Mouse (Mus musculus) layer of hippocampus, postnatal 25 days (tissue): ENCODE measurements around the gene Rbfox3. TPM values are rescaled to one million over a fixed set of nuclear protein-coding genes. Genes with fewer than 3 reads are reported as not detected.

Source experiments
- DNase-seq, 2 experiments: peaks; one replicate each; pipeline ENCODE4 v3.0.0; 2022; ENCODE audit warnings: mixed read lengths in 2 of 2, low spot score in 1 of 2; ENCODE audit errors: extremely low spot score in 1 of 2
- total RNA-seq, 2 experiments: library from RNA; stranded (reverse); gene quantifications; 2 replicates each; pipeline ENCODE4 v1.2.3; 2021

The Rbfox3 gene
- total RNA-seq, 2 experiments from 2014 or later: 266 to 285 TPM

- DNase-seq: peak in 1 of 2 experiments; percentile 53
Observed at GRCm38 (mm10) chr11:118906824-118907470, 4.5 kb downstream of the Rbfox3 start.

DNA sequence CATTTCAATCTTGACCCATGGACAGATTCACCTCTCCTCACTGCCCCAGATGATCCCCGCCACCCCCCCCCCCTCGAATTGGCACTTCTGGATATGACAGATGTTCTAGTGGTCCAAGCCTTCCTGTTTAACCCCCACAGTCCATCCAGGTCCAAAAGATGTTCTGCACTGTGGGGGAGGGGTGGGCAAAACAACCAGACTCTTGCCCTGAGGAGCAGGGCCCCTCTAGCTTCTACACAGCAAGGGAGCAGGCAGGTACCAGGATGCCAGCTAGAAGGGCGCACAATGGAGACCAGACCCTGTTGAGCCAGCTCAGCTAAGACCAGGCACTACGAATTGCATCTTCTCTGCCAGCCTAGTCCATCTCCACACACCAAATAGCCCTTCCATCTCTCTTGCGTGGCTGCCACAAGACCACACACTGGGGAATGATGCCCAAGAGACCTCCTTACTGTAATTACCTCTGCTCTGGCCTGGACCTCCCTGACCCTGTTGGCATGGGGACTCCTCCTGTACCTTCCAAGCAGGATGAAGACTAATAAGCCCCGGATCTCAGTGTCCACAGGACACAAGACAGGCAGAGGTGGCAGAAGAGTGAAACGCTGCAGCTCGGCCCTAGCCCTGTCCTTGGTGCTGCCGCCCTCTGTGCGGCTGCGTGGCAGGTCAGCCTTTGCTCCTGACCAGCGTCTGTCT lies 5.1 kb downstream of the Rbfox3 start:
- DNase-seq: no peak

DNA sequence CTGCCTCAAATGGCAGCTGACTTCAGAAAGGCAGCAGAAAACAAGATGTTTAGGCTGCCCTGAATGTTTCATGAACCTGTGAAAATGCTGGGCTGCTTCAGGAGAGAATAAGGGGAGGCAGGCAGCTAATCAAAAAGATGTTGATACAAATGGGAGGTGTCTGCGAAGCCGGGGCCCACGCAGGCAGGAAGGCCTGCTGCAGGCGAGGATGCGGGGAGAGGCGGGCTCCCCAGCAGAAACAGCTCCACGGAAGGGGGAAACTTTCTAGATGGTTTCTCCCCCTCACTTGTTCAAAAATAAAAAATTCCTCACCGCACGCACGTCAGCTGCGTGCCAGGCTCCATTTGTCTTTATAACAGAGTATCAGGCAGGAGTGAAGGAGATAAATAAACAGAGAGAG lies 5.7 kb downstream of the Rbfox3 start:
- no peak for DNase-seq

GRCm38 (mm10) chr11:118904253-118904652 lies 7.1 kb downstream of the Rbfox3 start:
- DNase-seq: no peak

DNA sequence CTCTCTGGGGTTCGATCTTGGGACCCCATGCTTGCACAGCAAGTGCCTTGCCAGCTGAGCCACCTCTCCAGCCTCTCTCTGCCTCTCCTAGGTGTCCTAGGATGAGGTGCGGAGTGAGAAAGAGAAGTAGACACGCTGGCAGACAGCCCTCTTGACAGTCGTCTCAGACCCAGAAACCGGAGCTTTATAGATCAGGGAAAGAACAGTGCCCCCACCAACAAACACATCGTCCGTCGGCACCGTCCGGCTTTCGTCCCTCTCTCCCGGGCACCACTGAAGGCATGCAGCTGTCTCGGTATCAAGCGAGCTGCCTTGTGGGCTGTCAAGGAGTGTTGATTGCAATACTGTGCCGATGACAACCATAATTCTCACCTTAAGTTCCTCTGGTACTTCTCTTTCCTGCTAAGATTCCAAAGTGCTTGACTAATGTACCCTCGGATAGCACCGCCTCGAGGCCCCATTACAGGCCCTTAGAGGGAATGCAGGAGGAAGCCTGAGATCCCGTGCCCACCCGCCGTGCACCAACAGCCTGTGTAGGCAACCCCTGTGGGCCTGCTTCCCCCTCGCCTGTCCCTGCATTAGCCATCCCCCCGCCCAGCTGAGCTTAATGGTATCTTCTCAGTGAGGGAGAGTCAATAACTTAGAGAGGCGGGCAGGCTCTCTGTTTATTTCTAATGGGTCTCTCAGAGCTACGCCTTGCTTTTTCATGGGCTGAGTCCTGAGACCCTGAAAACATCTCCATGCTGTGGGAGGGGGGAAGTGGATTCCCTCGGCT lies 11.4 kb downstream of the Rbfox3 start:
- no peak for DNase-seq

GRCm38 (mm10) chr11:118898643-118899042 lies 12.8 kb downstream of the Rbfox3 start:
- DNase-seq: no peak

- no peak for DNase-seq
Observed at GRCm38 (mm10) chr11:118898156-118898555, 13.2 kb downstream of the Rbfox3 start.

DNA sequence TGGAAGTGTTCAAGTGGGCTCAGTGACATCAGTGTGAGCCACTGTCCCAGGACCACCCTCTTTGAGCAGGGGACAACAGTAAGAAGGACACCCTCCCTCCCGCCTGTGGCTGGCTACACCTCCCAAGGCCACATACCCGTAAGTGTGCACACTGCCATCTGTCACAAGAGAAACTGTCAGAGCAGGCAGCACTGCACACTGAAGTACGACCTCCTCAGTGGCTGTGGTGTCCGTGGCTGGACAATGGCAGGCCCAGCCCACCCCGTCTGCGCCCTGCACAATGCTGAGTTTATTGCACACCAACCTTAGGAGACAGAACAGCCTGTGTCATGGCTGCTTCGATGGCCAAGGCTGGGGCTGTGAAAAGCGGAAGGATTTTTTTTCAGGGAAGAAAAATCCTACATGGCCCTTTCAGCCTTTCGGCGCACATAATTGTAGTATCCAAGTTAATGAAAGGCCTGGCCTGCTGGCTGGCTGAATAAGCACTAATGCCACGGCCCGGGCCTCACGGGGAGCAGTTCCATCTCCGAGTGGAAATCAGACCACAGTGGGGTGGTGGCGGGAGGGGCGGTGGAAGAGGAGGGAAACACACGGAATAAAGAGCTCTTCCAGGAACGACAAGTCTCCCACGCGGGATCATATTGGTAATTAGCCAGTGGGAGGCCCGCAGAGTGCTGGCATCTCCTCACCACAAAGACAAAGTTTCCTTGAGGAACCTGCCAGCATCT lies 14.1 kb downstream of the Rbfox3 start:
- DNase-seq: no peak

- DNase-seq: no peak
Observed at GRCm38 (mm10) chr11:118896032-118896675, 15.2 kb downstream of the Rbfox3 start.

- no peak for DNase-seq
Observed at GRCm38 (mm10) chr11:118894835-118895234, 16.6 kb downstream of the Rbfox3 start.

- DNase-seq: no peak
Observed at GRCm38 (mm10) chr11:118894196-118894595, 17.2 kb downstream of the Rbfox3 start.

DNA sequence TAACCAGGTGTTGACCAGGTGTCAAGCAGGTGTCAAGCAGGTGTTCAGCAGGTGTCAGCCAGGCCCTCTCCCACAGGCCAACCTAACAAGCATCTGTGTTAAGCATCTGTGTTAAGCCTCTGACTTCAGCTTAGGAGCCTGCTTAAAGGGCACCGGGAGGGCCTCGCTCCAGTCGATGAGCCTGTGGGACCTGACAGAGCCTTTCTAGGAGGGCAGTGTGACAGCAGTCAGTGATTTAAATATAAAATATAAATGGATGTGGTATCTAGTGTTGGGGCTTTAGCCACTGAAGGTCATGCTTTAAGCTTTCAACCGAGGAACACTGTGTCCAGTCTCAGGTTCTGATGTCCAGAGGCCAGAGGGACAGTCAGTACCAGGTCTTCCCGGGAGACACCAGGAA lies 18.5 kb downstream of the Rbfox3 start:
- DNase-seq: no peak

DNA sequence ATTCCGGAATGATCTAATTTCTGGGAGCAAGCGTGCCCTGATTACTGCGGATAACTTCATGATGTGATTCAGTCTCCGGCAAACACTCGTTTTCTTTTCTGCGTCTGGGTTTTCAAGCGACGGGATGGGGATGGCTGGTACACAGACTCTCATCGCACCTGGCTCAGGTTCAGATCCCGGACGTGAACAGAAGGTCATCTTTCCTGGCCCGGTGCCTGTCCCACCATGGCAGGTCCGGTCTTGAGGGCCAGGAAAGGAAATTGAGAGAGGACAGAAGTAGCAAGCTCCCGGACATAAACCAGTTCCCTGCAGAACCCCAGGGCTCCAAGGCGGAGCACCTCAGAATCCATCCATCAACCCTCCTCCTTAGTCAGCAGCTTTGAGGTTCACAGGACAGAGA lies 19.9 kb downstream of the Rbfox3 start:
- no peak for DNase-seq

- no peak for DNase-seq
Observed at GRCm38 (mm10) chr11:118890992-118891398, 20.4 kb downstream of the Rbfox3 start.

GRCm38 (mm10) chr11:118890474-118890873 lies 20.9 kb downstream of the Rbfox3 start:
- DNase-seq: no peak

- DNase-seq: no peak
Observed at GRCm38 (mm10) chr11:118889500-118889899, 21.9 kb downstream of the Rbfox3 start.

- DNase-seq: no peak
Observed at GRCm38 (mm10) chr11:118888426-118888825, 23.0 kb downstream of the Rbfox3 start.

DNA sequence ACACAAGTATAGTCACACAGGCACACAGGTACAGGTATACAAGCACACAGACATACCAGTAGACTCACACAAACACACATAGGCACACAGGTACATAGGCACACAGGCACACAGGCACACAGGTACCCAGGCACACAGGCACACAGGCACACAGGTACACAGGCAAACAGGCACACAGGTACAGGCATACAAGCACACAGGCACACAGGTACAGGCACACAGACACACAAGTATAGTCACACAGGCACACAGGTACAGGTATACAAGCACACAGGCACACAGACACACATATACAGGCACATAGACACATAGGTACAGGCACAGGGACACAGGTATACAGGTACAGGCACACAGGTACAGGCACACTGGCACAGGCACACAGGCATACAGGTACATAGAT lies 24.2 kb downstream of the Rbfox3 start:
- DNase-seq: no peak

GRCm38 (mm10) chr11:118886269-118886965 lies 25.0 kb downstream of the Rbfox3 start:
- no peak for DNase-seq

DNA sequence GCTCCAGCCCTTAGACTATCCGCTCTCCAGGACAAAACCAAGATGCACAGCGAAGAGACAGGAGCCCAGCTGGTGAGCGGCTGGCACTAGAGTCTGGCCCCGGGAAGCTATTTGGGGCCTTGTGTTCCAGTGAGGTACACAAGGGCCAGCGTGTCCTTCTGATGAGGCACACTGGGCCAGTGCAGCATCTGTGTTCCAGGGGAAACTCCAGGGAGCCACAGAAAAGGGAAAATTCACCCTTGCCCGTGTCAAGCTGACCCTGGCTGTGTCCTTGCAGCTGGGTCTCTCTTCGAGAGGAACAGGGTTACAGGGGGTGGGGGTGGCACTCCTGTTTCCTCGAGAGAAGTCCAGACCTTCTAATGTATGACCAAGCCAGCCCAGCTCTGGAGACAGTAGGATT lies 25.8 kb downstream of the Rbfox3 start:
- DNase-seq: no peak
